Mouse (Mus musculus) stomach, adult 2 months (tissue): ENCODE data around the gene Slc27a5. TPM values are rescaled to one million over a fixed set of nuclear protein-coding genes. Genes with fewer than 3 reads are reported as not detected.

Experiments used
- polyA plus RNA-seq: library from polyadenylated mRNA; depleted of rRNA; stranded (reverse); fragments of >200 nt; gene quantifications from 2 replicates; pipeline ENCODE4 v1.2.3, GENCODE M21; 2012; rRNA removed

Gene Slc27a5
- 0.25 and 0.30 TPM in 2 replicates for polyA plus RNA-seq

DNA sequence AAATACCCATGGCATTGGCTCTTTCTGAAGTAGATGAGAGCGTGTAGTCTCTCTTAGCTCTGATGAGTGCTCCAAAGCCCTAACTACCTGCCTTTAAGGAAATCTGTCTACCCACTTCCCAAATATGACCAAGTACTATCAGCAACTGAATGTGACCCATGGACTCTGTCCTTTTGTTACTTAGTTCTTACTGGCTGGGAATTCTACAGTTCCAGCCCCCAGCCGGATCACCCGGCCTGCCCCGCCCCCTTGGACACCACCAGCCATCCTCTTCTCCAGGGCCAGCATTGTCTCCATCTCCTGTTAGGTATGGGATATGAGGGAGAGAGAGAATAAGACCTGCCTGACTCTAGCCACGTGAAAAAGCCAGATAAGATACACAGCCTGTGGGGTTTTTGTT is at the start of gene Slc27a5:
Slc27a5 (minus strand) TSS at position 140 of the 400 bp plus-strand sequence.

DNA sequence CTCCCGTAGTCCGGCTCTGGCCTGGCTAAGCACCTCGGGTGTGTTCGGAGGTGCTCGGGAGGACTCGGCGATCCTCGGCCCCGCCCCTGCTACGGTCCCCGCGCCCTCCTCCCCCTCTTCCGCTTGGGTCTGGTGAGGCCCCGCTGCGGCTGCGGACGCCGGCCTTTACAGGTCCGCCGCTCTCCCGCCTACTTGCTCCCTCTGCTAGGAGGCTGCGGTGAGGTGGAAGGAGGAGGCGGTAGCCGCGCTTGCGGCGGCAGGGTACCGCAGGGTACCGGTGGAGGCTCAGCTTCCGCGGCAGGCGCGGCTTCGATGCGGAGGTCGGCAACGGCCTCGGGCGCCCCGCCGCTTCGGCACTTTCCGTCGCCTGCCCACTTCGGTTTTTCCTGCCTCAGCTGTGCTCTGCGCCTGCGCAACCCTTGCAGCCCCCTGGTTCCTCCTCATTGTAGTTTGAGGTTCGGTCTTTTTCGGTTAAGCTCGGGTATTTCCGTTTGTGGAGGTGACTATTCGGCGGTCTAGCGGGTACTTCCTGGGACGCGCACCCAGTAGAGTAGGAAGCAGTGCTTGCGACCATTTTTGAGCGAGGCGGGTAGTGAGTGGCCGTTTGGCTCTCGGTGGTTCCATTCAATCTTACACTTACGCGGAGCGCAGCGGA is 40.0 kb upstream of the Slc27a5 start, which contains the start of gene Ube2m:
Ube2m (minus strand) TSS at position 375 of the 655 bp plus-strand sequence.

DNA sequence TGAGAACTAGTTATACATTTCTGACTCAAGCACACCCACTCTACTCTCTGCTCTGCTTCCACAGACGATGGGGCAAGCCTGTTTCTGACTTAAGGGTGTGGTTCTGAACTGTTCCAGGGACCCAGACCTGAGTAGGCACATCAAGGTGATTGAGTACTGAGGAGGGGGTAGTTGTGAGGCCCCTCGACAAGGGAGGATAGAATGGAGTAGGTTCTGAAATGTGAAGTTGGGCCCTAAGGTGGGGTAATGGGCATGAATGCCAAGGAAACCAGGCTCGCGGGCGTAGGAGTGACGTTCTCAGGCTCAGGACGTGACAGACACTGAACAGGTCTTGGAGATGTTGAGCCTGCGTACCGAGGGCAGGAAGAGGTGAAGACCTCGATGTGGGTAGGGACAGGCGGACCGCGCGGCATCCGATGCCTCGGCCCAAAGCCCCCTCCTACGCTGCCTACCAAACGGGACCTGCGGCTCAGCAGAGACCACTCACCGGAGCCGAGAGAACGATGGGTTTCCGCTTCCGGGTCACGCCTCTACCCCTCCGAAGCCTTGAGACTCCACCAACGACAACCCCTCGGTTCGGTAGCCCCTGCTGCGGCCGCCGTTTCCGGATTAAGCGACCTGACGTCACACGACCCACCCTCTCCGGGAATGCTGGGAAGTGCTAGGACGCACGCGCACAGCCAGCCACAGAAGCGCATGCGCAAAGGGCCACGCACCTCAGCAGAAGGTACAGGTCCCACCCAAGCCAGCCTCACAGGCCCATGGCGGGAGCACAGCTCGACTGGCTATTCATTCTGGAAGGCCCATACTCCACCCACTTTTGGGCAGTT is 36.4 kb upstream of the Slc27a5 start, which contains the start of gene Chmp2a:
Chmp2a (minus strand) TSS at position 660 of the 830 bp plus-strand sequence.

DNA sequence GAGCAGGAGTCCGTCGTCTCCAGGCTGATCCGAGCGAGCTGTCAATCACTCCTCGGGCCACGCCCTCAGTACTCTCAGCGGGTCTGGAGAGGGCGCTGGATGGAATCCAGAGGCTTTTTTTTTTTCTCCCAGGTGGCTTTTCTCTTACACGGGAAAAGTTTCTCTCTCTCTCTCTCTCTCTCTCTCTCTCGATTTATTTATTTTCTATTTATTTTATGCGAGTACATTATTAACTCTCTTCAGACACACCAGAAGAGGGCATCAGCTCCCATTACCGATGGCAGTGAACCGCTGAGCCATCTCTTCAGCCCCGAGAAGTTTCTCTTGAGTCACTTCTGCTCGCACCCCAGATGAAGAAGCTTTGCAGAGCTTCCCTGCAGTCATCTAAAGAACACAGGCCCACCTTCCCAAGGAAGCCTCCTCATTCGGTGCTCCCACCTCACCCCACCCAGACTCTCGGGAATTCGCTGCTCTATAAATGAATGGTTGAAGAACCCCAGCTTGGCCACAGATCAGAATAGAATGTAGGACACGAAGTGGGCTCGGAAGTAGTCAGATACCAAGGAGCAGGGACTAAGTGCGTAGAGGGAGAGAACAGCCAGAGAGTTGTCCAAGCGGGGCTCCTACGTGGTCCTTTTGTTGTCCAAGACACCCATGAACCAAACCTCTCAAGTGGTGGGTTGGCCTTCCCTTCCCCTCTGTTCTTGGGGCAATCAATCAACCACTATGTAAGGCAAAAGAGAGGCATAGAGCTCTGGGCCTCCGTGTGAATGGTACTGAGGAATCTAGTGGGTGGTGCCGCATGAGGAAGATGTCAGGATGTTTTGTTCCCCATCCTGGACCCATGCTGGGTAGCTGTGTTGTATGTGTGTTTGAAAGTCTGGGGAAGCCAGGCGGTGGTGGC is 12.3 kb upstream of the Slc27a5 start, which contains the start of gene Zbtb45:
Zbtb45 (minus strand) TSS at position 30 of the 904 bp plus-strand sequence.

DNA sequence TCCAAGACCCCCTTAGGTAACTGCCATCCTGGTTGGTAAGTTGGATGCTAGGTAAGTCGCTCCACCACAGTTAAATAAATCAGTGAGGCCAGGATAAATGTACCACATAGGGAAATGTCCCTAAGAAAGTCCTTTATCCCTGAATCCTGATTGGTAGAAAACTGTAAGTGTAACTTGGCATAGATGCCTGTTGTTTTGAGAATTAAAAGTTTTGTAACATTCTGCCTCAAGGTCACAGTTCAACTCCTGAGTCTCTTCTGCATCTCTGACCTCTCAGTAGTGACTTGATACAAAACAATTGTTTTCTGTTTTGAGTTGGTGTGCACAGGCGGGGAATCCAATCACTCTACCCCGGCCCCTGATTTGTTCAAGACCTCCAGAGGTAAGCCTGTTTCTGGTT is 859 bp upstream of the Slc27a5 start, which contains the start of gene Trim28:
Trim28 (plus strand) TSS at position 264 of the 400 bp plus-strand sequence.

DNA sequence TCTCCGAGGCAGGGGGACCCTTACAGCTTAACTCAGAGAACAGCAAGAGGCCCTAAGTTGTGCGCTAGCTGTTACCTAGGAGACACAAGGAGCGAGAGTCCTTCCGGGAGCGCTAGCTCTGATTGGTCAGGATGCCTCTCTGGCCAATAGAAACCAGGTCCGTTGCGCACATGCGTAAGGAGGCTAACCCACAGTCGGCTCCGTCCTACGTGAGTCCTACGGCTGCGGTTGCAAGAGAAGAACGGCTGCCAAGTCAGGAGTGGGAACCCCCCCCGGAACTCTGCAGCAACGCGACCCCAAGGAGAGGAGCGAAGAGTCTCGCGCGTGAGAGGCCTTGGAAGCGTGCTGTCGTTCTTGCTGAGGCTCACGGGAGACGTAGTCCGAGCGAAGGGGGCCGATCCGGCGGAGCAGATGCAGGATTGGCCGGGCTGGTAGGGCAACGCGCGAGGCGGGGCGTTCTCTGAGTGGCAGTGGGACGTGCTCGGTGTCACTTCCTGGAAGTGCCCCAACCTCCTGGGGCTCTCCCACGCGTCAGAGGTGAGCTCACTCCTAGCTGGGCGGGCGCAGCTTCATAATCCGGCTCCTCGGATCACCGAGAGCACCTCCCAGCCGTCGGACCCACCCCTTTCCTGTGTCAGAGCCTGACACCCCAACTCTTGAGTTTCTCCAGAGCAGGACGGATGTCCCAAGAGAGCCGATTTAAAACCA is 20.2 kb downstream of the Slc27a5 start, which contains the start of gene Zfp446:
Zfp446 (plus strand) TSS at position 167 of the 708 bp plus-strand sequence.

DNA sequence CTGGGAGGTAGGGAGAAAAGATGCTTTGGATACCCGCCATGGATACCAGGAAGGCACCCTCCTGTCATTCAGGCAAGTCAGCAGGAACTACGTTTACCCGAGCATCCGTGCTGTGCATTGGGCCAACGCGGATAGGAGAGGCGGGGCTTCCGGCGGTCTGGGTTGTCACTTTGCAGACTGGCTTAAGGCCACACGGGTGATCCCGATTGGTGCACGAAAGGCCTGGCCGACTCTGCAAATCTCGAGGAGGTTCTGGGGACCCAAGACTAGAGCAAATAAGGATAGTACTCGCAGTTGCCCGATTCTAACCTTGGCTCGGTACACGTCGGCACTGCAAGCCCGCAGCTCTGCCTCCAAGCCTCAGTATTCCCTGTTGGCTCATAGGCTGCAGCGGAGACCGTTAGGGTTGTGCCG is 32.3 kb downstream of the Slc27a5 start, which contains the start of gene Zfp324:
Zfp324 (plus strand) TSS at position 161 of the 414 bp plus-strand sequence.

Other genes with a start within 250 kb of the Slc27a5 start
- gene Zscan18, start 194.6 kb downstream of the Slc27a5 start, polyA plus RNA-seq: 0.01 and 0.14 TPM in 2 replicates
- gene Zfp329, start 179.3 kb downstream of the Slc27a5 start, polyA plus RNA-seq: 0.03 and 0.14 TPM in 2 replicates
- gene Zfp110, start 163.4 kb downstream of the Slc27a5 start, polyA plus RNA-seq: 3.0 and 4.1 TPM in 2 replicates
- 0.08 and 0.09 TPM in 2 replicates for gene Zfp128, start 117.0 kb downstream of the Slc27a5 start, polyA plus RNA-seq
- gene Zscan22, start 100.4 kb downstream of the Slc27a5 start, polyA plus RNA-seq: 3.3 and 4.5 TPM in 2 replicates
- 722 and 906 TPM in 2 replicates for gene Rps5, start 75.9 kb downstream of the Slc27a5 start, polyA plus RNA-seq
- 4.4 and 15.1 TPM in 2 replicates for gene Rnf225, start 70.8 kb downstream of the Slc27a5 start, polyA plus RNA-seq
- gene Zfp324, start 32.4 kb downstream of the Slc27a5 start, polyA plus RNA-seq: 2.7 and 3.2 TPM in 2 replicates
- 1.7 and 2.2 TPM in 2 replicates for gene Zfp446, start 20.3 kb downstream of the Slc27a5 start, polyA plus RNA-seq
- gene Trim28, start 922 bp upstream of the Slc27a5 start, polyA plus RNA-seq: 112 and 127 TPM in 2 replicates
- 13.1 and 16.8 TPM in 2 replicates for gene Zbtb45, start 11.8 kb upstream of the Slc27a5 start, polyA plus RNA-seq
- 26.8 and 30.0 TPM in 2 replicates for gene Chmp2a, start 36.6 kb upstream of the Slc27a5 start, polyA plus RNA-seq
- 50.8 and 68.7 TPM in 2 replicates for gene Ube2m, start 40.1 kb upstream of the Slc27a5 start, polyA plus RNA-seq
- gene Mzf1, start 56.6 kb upstream of the Slc27a5 start, polyA plus RNA-seq: 0.90 and 1.4 TPM in 2 replicates
- gene Vmn1r85, start 97.0 kb upstream of the Slc27a5 start, polyA plus RNA-seq: not detected in 2 replicates
- gene Vmn1r86, start 121.7 kb upstream of the Slc27a5 start, polyA plus RNA-seq: not detected in 2 replicates
- not detected in 2 replicates for gene Vmn1r87, start 142.0 kb upstream of the Slc27a5 start, polyA plus RNA-seq
- not detected in 2 replicates for gene Vmn1r88, start 161.4 kb upstream of the Slc27a5 start, polyA plus RNA-seq
- not detected in 2 replicates for gene Vmn1r89, start 214.8 kb upstream of the Slc27a5 start, polyA plus RNA-seq